Mouse (Mus musculus) G1E (cell line): ENCODE results near the gene Mybpc1.

Source experiments
- CTCF ChIP-seq: IDR thresholded peaks from 2 replicates; pipeline ENCODE4 v1.5.1; 2012; ENCODE audit warnings: low read depth, low read length, inconsistent platforms, mixed read lengths
- GATA1 ChIP-seq: IDR thresholded peaks from 2 replicates; pipeline ENCODE4 v1.6.1; 2012; ENCODE audit warnings: borderline replicate concordance, low read length, inconsistent platforms, mixed read lengths
- POLR2AphosphoS5 ChIP-seq: IDR thresholded peaks from 2 replicates; pipeline ENCODE4 v1.6.1; 2012; ENCODE audit warnings: low read depth, low read length, inconsistent platforms; ENCODE audit not compliant: insufficient replicate concordance

- TF ChIP-seq CTCF (no peak), POLR2AphosphoS5 (no peak), GATA1 (no peak)
These were observed 101.3 kb downstream of the Mybpc1 start, which contains the start of gene Chpt1 for GRCm38 (mm10) chr10:88503421-88504314.
